In the genomic region with DNA sequence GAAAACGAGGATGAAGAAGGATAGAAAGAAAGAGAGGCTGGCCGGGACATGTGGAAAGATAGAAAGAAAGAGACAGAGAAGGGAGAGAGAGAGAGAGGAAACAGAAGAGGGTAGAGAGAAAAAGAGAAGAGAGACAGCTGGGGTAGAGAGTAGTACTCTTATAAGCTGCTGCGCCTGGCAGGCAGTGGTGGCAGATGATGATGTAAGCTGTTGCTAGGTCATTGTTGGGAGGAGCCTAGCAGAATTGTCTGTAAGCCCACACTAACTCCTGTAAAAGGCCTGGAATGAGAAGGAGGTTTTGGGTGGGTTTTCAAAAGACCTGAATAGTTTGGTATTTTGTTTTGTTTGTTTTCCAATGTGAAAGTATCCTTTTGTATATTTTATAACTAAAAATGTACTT, we compare ENCODE assay signal across 18 mouse cellular contexts. TPM values are rescaled to one million over a fixed set of nuclear protein-coding genes. Genes with fewer than 3 reads are reported as not detected.
A peak's percentile ranks its signal among the peaks of the same experiment; 100 is the strongest.
DNase-seq lines count a peak whose midpoint lies in the region.
"Had no signal": no experiment of that assay in that cellular context is flagged by ENCODE, and none has a peak within 500 bp of the region (broad histone marks: within the 10 kb centered on the region; RNA-seq: fewer than 3 reads in every experiment).

No protein-coding gene starts in this region.

- DNase-seq in lung, postnatal 10 days: peak; percentile 9
- DNase-seq in lung, postnatal 14 days: no peak
- peak; percentile 30 for DNase-seq in NIH3T3 (ENCODE audit: low read depth)
- DNase-seq in brain, adult 2 months (ENCODE audit: low read depth, low spot score): peak; percentile 33
- no peak for DNase-seq in layer of hippocampus, postnatal 14 days (ENCODE audit: low spot score in 2 of 2)
- DNase-seq in urinary bladder, postnatal 10 days (ENCODE audit: low spot score): no peak
- DNase-seq: adrenal gland, postnatal 14 days; cerebellum, adult 18-20 months; cerebellum, postnatal 14 days; forebrain, postnatal 0 days; heart, postnatal 10 days; kidney, postnatal 14 days; layer of hippocampus, adult 9-11 months; right cerebral cortex, postnatal 4 days; thymus, adult 2 months; thymus, postnatal 4 days had no signal

RNA-seq across cellular contexts. Expression of a gene that starts 32.2 kb away (rescaled TPM):
- total RNA-seq in layer of hippocampus, postnatal 14 days (2021): 10 to 100 TPM; 14.3 to 15.6 TPM

RNA-seq across cellular contexts. Expression of a gene that starts 41.6 kb away (rescaled TPM):
- total RNA-seq in layer of hippocampus, postnatal 14 days (2021): under 1 TPM; 0.43 to 0.83 TPM
- total RNA-seq: liver, adult 2 months; megakaryocyte, adult 5-6 weeks had no signal

Comparison
In these comparisons a context has a peak if more than half of its experiments do, and no peak if none do; other contexts are left out.
1. DNase-seq: peak in lung, postnatal 10 days (single experiment), NIH3T3 (single experiment) and brain, adult 2 months (single experiment); none in lung, postnatal 14 days (single experiment), layer of hippocampus, postnatal 14 days (0 of 2) and urinary bladder, postnatal 10 days (single experiment).